Mouse (Mus musculus) layer of hippocampus, adult 6 months (tissue): ENCODE results near the gene 4930502E18Rik. TPM values are rescaled to one million over a fixed set of nuclear protein-coding genes. Genes with fewer than 3 reads are reported as not detected.

Experiments used
- long read RNA-seq, 2 experiments: library from polyadenylated mRNA; unstranded; transcript quantifications; one replicate each; pipeline ENCODE4 v2.0.0; 2019 to 2020
- polyA plus RNA-seq: library from polyadenylated mRNA; unstranded; fragments of <200 nt; fragmentation: Nextera tagmentation; gene quantifications from 2 replicates; pipeline ENCODE4 v1.2.3, GENCODE M21; 2021

The 4930502E18Rik gene
- 0.25 and 0.58 TPM in 2 replicates for polyA plus RNA-seq
- long read RNA-seq, experiment 1, result 0 reads
- long read RNA-seq, experiment 2, partial matches to known transcripts, result 0 of 2 reads
- long read RNA-seq, experiment 2, other reads (novel, unspliced or antisense), result 2 of 2 reads

GRCm38 (mm10) chrX:53724596-53724995 lies at the start of gene 4930502E18Rik:
TSS of gene 4930502E18Rik (plus strand) at chrX:53724826.

DNA sequence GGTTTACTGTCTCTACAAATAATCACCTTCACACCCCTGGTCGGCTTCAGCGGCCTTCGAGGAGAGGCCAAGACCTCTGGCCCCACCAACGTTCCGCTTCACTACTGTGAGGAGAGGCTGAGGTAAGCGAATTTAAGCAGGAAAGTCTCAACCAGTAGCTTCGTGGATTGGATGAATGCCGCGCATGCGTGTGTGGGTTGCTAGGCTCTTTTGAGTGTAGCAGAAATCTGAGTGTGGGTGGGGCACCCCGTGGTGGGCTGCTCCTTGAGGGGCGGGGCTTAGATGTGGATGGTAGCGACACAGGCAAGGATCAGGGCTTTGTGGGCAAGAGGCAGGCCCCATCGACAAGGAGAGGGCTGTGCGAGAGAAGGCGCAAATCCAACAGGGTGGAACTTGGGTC lies 33.1 kb downstream of the 4930502E18Rik start, which contains the start of gene 1700013H16Rik:
Gene 1700013H16Rik (minus strand): TSS at position 96 of the 400 bp plus-strand sequence.

GRCm38 (mm10) chrX:53776276-53776675 lies 51.6 kb downstream of the 4930502E18Rik start, which contains the start of gene Zfp36l3:
TSS of gene Zfp36l3 (minus strand) at chrX:53776394.

Other genes starting within 250 kb of the 4930502E18Rik start
- 279 and 311 TPM in 2 replicates for gene Rtl8c, start 116.8 kb upstream of the 4930502E18Rik start, polyA plus RNA-seq
- gene Gm14597, start 115.8 kb upstream of the 4930502E18Rik start, polyA plus RNA-seq, result not detected in 2 replicates
- gene Rtl8a, start 81.1 kb upstream of the 4930502E18Rik start, polyA plus RNA-seq, result 61.4 TPM in 2 replicates
- 24.4 and 25.2 TPM in 2 replicates for gene Rtl8b, start 54.4 kb upstream of the 4930502E18Rik start, polyA plus RNA-seq
- gene 1700013H16Rik, start 33.0 kb downstream of the 4930502E18Rik start, polyA plus RNA-seq, result not detected in 2 replicates
- not detected in 2 replicates for gene Zfp36l3, start 51.6 kb downstream of the 4930502E18Rik start, polyA plus RNA-seq
- 3.2 and 3.7 TPM in 2 replicates for gene Xlr, start 72.9 kb downstream of the 4930502E18Rik start, polyA plus RNA-seq